Mouse (Mus musculus) liver, adult 2 months (tissue): ENCODE data around the gene Fkrp.

Source experiments
- CTCF ChIP-seq: fragments of 200-500 bp; IDR thresholded peaks from 2 replicates; pipeline ENCODE4 v1.5.1; 2011; ENCODE audit warnings: low read depth, low read length, control low read depth
- POLR2A ChIP-seq: fragments of 200-500 bp; IDR thresholded peaks from 2 replicates; pipeline ENCODE4 v1.6.1; 2011; ENCODE audit warnings: low read length, control low read depth; ENCODE audit not compliant: insufficient read depth; ENCODE audit errors: extremely low read depth

DNA sequence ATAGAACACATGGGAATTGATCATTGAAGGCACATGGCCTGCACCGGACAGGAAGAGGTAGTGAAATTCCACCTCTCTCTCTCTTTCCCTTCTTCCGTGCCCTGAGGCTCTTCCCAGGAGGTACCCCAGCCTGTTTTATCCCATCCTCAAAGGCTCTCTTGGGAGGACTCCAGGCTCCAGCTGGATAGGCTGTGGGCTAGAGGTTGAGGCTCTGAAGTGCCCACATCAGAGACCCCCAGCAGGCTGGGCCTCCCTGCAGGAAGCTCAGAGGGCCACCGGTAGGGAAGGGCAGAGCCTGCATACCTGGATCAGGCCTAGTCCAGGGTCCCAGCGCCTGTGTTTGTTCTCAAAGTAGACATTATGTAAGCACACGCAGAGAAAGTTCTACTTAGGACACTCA is 54.9 kb downstream of the Fkrp start:
- no peak for TF ChIP-seq POLR2A
- TF ChIP-seq CTCF: no peak
